Comparison of ENCODE assay signal across 8 mouse cellular contexts in the genomic region with DNA sequence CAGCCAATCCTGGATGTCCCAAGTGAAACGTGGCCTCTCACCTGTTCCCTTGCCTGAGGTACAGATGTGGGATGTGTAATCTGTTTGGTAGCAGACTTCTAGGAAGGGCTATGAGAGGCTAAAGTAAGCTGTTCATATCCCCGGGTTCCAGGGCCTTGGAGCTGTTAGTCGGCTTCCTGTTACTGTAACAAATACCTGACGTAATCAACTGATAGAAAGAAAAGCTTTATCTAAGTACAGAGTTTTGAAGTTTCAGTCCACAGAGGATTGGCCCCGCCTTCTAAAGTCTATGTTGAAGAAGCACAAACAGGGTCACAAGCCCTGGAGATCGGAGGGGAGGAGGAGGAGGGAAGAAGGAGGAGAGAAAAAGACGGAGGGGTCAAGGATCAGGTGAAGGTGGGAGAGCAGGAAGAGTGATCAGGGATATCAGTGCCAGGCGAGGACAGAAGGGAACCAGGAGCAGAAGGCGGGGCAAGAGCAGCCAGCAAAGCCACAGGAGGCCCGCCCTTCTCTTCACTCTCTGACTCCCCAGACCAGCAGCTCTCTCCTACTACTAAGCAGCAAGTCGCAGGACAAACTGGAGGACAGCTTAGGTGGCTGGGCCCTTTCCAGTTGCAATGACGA.
A peak's percentile ranks its signal among the peaks of the same experiment; 100 is the strongest.
DNase-seq lines count a peak whose midpoint lies in the region; ATAC-seq and TF ChIP-seq lines count a peak whose summit lies in the region.

No protein-coding gene starts in this region.

- no peaks in the 10 kb centered on the region for H3K27me3 ChIP-seq in kidney, postnatal 0 days (ENCODE audit: insufficient read depth, low read length)
- no peaks in the 10 kb centered on the region for H3K27me3 ChIP-seq in hindbrain, embryonic 11.5 days (ENCODE audit: control insufficient read depth, insufficient read depth, low read length)
- H3K27me3 ChIP-seq in forebrain, embryonic 12.5 days: no peaks in the 10 kb centered on the region

- ATAC-seq in kidney, postnatal 0 days (replicated peaks; ENCODE audit: low FRiP score, low read depth): no peak; the same call in 1 of the 2 replicates
- no peak for ATAC-seq in hindbrain, embryonic 11.5 days (ENCODE audit: low FRiP score)
- no peak for ATAC-seq in forebrain, embryonic 12.5 days (ENCODE audit: low FRiP score)

- no peaks in the 10 kb centered on the region for H3K9me3 ChIP-seq in kidney, postnatal 0 days (replicated peaks; ENCODE audit: low read length)
- H3K9me3 ChIP-seq in hindbrain, embryonic 11.5 days (ENCODE audit: control insufficient read depth, low read length): no peaks in the 10 kb centered on the region
- H3K9me3 ChIP-seq in forebrain, embryonic 12.5 days: no peaks in the 10 kb centered on the region

- H3K27ac ChIP-seq in kidney, postnatal 0 days: no peak overlapping the region
- no peak overlapping the region for H3K27ac ChIP-seq in hindbrain, embryonic 11.5 days (ENCODE audit: low read depth, low read length)
- H3K27ac ChIP-seq in forebrain, embryonic 12.5 days: no peak overlapping the region

- WGBS in kidney, postnatal 0 days: 37% methylated on average over 12 of the region's 12 CpGs
- 39% methylated on average over 12 of the region's 12 CpGs for WGBS in hindbrain, embryonic 11.5 days
- 47% methylated on average over 12 of the region's 12 CpGs for WGBS in forebrain, embryonic 12.5 days

- no peak overlapping the region for H3K4me3 ChIP-seq in kidney, postnatal 0 days (replicated peaks; ENCODE audit: low read depth, low read length)
- H3K4me3 ChIP-seq in hindbrain, embryonic 11.5 days (ENCODE audit: low read depth, low read length): no peak overlapping the region
- no peak overlapping the region for H3K4me3 ChIP-seq in forebrain, embryonic 12.5 days (replicated peaks)

- no peak overlapping the region for H3K9ac ChIP-seq in kidney, postnatal 0 days (ENCODE audit: low read depth, low read length)
- no peak overlapping the region for H3K9ac ChIP-seq in hindbrain, embryonic 11.5 days (ENCODE audit: low read depth, low read length)
- no peak overlapping the region for H3K9ac ChIP-seq in forebrain, embryonic 12.5 days

- TF ChIP-seq CTCF in kidney, postnatal 0 days (IDR thresholded peaks at IDR 0.05; ENCODE audit: low read depth): no peak

- H3K4me2 ChIP-seq in kidney, postnatal 0 days (ENCODE audit: low read length): no peak overlapping the region
- no peak overlapping the region for H3K4me2 ChIP-seq in hindbrain, embryonic 11.5 days (replicated peaks; ENCODE audit: low read depth, low read length)
- H3K4me2 ChIP-seq in forebrain, embryonic 12.5 days: no peak overlapping the region

- DNase-seq in heart, adult 11 months: peak; percentile 64
- DNase-seq in heart, adult 18-20 months: no peak
- peak; percentile 46 for DNase-seq in urinary bladder, adult 2 months (ENCODE audit: low spot score)
- DNase-seq in urinary bladder, postnatal 4 days (ENCODE audit: low spot score in 2 of 2): no peak
- peak; percentile 18 for DNase-seq in kidney, postnatal 0 days (ENCODE audit: low spot score)
- DNase-seq in hindbrain, embryonic 11.5 days (ENCODE audit: low spot score): no peak
- no peak for DNase-seq in adrenal gland, adult 2 months

- H3K4me1 ChIP-seq in kidney, postnatal 0 days (replicated peaks; ENCODE audit: insufficient read depth, low read length): no peaks in the 10 kb centered on the region
- no peaks in the 10 kb centered on the region for H3K4me1 ChIP-seq in hindbrain, embryonic 11.5 days (replicated peaks; ENCODE audit: control insufficient read depth, insufficient read depth, low read length)
- no peaks in the 10 kb centered on the region for H3K4me1 ChIP-seq in forebrain, embryonic 12.5 days

- no peaks in the 10 kb centered on the region for H3K36me3 ChIP-seq in kidney, postnatal 0 days (ENCODE audit: insufficient read depth, low read length)
- H3K36me3 ChIP-seq in hindbrain, embryonic 11.5 days (ENCODE audit: control insufficient read depth, insufficient read depth, low read length): no peaks in the 10 kb centered on the region
- H3K36me3 ChIP-seq in forebrain, embryonic 12.5 days (replicated peaks): no peaks in the 10 kb centered on the region

Comparison
In these comparisons a context has a peak if more than half of its experiments do, and no peak if none do; other contexts are left out.
1. DNase-seq: peak in heart, adult 11 months (single experiment), urinary bladder, adult 2 months (single experiment) and kidney, postnatal 0 days (single experiment); none in heart, adult 18-20 months (0 of 2), urinary bladder, postnatal 4 days (0 of 2), hindbrain, embryonic 11.5 days (single experiment) and adrenal gland, adult 2 months (single experiment).